Mouse (Mus musculus): ENCODE results near the gene Phf23.

DNA sequence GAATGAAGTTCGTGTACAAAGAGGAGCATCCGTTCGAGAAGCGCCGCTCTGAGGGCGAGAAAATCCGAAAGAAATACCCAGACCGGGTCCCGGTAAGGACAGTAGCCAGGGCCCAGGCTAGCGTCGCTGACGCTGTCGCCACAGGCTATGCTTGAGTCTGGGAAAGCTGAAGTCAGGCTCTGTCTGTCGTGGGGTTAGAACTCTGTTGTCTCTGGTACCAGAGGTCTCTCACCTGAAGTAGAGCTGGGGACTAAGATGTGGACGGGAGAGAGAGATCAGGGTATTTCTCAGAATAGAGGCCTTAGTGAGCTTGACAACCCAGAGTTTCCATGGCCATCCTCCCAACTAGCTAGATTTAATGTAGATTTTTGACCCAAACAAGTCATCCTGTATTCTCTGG is 3.9 kb upstream of the Phf23 start:
- TF ChIP-seq POLR2A (IDR thresholded peaks at IDR 0.05; ENCODE audit: insufficient read length, low read depth) (no peak), USF1 (IDR thresholded peaks at IDR 0.05; ENCODE audit: low read depth) (no peak), CEBPB (IDR thresholded peaks at IDR 0.05; ENCODE audit: insufficient read depth, poor library complexity, severe bottlenecking) (no peak), MYOG (IDR thresholded peaks at IDR 0.05; ENCODE audit: control insufficient read depth in 1 of 3, insufficient read depth in 1 of 3, insufficient read length in 2 of 3, low read depth in 2 of 3) (no peak), POLR2AphosphoS2 (IDR thresholded peaks at IDR 0.05; ENCODE audit: insufficient read length, low read depth) (no peak), TCF12 (IDR thresholded peaks at IDR 0.05; ENCODE audit: insufficient read depth, poor library complexity, severe bottlenecking) (no peak), MYOD1 (IDR thresholded peaks at IDR 0.05; ENCODE audit: control insufficient read depth in 1 of 3, insufficient read length in 2 of 3, low read depth in 2 of 3) (no peak), MAX (IDR thresholded peaks at IDR 0.05; ENCODE audit: low read depth) (no peak), E2F4 (IDR thresholded peaks at IDR 0.05; ENCODE audit: insufficient read depth) (no peak), TCF3 (IDR thresholded peaks at IDR 0.05; ENCODE audit: insufficient read length, low read depth) (no peak)
